Mouse (Mus musculus) urinary bladder, adult 2 months (tissue): ENCODE measurements around the gene Gm3558. TPM values are rescaled to one million over a fixed set of nuclear protein-coding genes. Genes with fewer than 3 reads are reported as not detected.
A peak's percentile ranks its signal among the peaks of the same experiment; 100 is the strongest.
"Not testable (repeated sequence)": the region's sequence is repeated elsewhere in the genome, so short reads cannot be mapped to it uniquely, and the experiment has no call there.

Experiments
- DNase-seq: peaks from one replicate; pipeline ENCODE4 v3.0.0; 2022; ENCODE audit warnings: low spot score
- polyA plus RNA-seq: library from polyadenylated mRNA; depleted of rRNA; stranded (reverse); fragments of >200 nt; gene quantifications from 2 replicates; pipeline ENCODE4 v1.2.3, GENCODE M21; 2012; rRNA removed

Gm3558 gene
- 0.74 and 1.1 TPM in 2 replicates for polyA plus RNA-seq

GRCm38 (mm10) chr14:7568382-7568781 lies at the start of gene Gm3558:
Gm3558 (minus strand) TSS chr14:7568566.
- DNase-seq, result not testable (repeated sequence)

DNA sequence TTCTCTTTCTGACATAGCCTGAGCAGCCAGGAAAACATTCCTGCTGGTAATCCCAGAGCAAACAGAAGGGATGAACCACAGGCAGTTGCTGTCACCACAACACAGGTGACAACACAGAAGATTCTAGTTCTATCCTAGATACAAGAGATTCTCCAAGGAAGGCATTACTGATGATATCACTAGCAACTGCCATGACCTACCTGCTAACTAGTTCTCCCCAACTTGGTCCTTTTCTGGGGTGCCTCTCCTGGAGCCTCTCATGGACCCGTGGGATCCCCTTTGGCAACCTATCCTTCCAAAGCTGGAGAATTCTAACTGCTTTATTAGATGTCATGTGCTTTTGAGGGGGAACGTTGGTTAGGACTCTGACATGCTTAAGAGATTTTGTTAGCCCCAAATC lies 27.1 kb upstream of the Gm3558 start, which contains the start of gene Gm10338:
Gene Gm10338, minus strand, starts transcription at position 101 of the 400 bp plus-strand sequence.
- not testable (repeated sequence) for DNase-seq

GRCm38 (mm10) chr14:7567890-7568289 lies 476 bp downstream of the Gm3558 start:
- peak; percentile 16 for DNase-seq

- not testable (repeated sequence) for DNase-seq
Measured at GRCm38 (mm10) chr14:7567266-7567665, 1.1 kb downstream of the Gm3558 start.

Other genes with a start within 250 kb of the Gm3558 start
- not detected in 2 replicates for gene Gm5797, start 236.2 kb downstream of the Gm3558 start, polyA plus RNA-seq
- gene Gm8374, start 203.4 kb downstream of the Gm3558 start, polyA plus RNA-seq, result not detected in 2 replicates
- not detected in 2 replicates for gene Gm3755, start 117.6 kb downstream of the Gm3558 start, polyA plus RNA-seq
- gene Gm3752, start 84.8 kb downstream of the Gm3558 start, polyA plus RNA-seq, result 0.30 and 0.40 TPM in 2 replicates
- gene Gm10338, start 27.0 kb upstream of the Gm3558 start, polyA plus RNA-seq, result not detected in 2 replicates
- 0.18 TPM in 1 of 2 replicates, not detected in the other for gene Gm10128, start 75.4 kb upstream of the Gm3558 start, polyA plus RNA-seq
- not detected in 2 replicates for gene Gm26661, start 223.0 kb upstream of the Gm3558 start, polyA plus RNA-seq
- 47.4 and 48.6 TPM in 2 replicates for gene Flnb, start 249.4 kb upstream of the Gm3558 start, polyA plus RNA-seq